Mouse (Mus musculus) heart, embryonic 16.5 days (tissue): ENCODE results near the gene Naa40. TPM values are rescaled to one million over a fixed set of nuclear protein-coding genes. Genes with fewer than 3 reads are reported as not detected.

Experiments
- ATAC-seq: fragments of 200-750 bp; cut with Nextera tagmentation; replicated peaks from 2 replicates; pipeline ENCODE4 v1.8.0; 2017; ENCODE audit warnings: moderate number of reproducible peaks; ENCODE audit not compliant: insufficient read depth, low FRiP score; ENCODE audit errors: extremely low read depth
- H3K27ac ChIP-seq: fragments of 300-500 bp; sonication (generic); 2 replicates; pipeline ENCODE4 v1.5.1; 2014; ENCODE audit warnings: mild to moderate bottlenecking, low read length, control low read depth, moderate library complexity
- H3K27me3 ChIP-seq: fragments of 300-500 bp; sonication (generic); 2 replicates; pipeline ENCODE4 v1.6.1; 2014; ENCODE audit warnings: low read length, mixed read lengths; ENCODE audit not compliant: control insufficient read depth, insufficient read depth
- H3K36me3 ChIP-seq: fragments of 300-500 bp; sonication (generic); 2 replicates; pipeline ENCODE4 v1.6.1; 2014; ENCODE audit not compliant: control insufficient read depth, insufficient read depth
- H3K4me1 ChIP-seq: fragments of 300-500 bp; sonication (generic); 2 replicates; pipeline ENCODE4 v1.6.1; 2014; ENCODE audit warnings: low read length, mixed read lengths; ENCODE audit not compliant: control insufficient read depth, insufficient read depth
- H3K4me2 ChIP-seq: fragments of 300-500 bp; sonication (generic); 2 replicates; pipeline ENCODE4 v1.6.1; 2014; ENCODE audit warnings: low read depth, mild to moderate bottlenecking, control low read depth, low read length
- H3K4me3 ChIP-seq: fragments of 300-500 bp; sonication (generic); 2 replicates; pipeline ENCODE4 v1.5.1; 2014; ENCODE audit warnings: mild to moderate bottlenecking, control low read depth, low read length
- H3K9ac ChIP-seq: fragments of 300-500 bp; sonication (generic); 2 replicates; pipeline ENCODE4 v1.6.1; 2014; ENCODE audit warnings: low read length, control low read depth
- H3K9me3 ChIP-seq: fragments of 300-500 bp; sonication (generic); replicated peaks from 2 replicates; pipeline ENCODE4 v1.6.1; 2016; ENCODE audit warnings: low read length; ENCODE audit not compliant: control insufficient read depth
- WGBS: fragments of 180-500 bp; shearing (Covaris S2); extraction: QIAGEN DNeasy Blood & Tissue Kit; methylation state at CpG from one replicate; pipeline ENCODE4 v1.1.7; 2014; 5-methylcytosine and 5-hydroxymethylcytosine counted together
- polyA plus RNA-seq: library from polyadenylated mRNA; unstranded; fragments of >200 nt; fragmentation: Nextera tagmentation; extraction: Ambion mirVana; gene quantifications from 2 replicates; pipeline ENCODE4 v1.2.1, GENCODE M21; 2015

Naa40 gene
- polyA plus RNA-seq, 1 experiment from 2014 or later: 59.3 TPM

GRCm38 (mm10) chr19:7225096-7225690 lies 15.8 kb downstream of the Naa40 start:
- 86% methylated on average over 9 of the region's 9 CpGs for WGBS

GRCm38 (mm10) chr19:7224253-7224652 lies 16.7 kb downstream of the Naa40 start:
- 81% methylated on average over 3 of the region's 3 CpGs for WGBS
- ATAC-seq: no peak
- Histone ChIP-seq H3K9me3 (no peaks in the 10 kb centered on the region), H3K4me2 (no peak overlapping the region), H3K4me1 (no peaks in the 10 kb centered on the region), H3K27ac (no peak overlapping the region), H3K9ac (no peak overlapping the region), H3K4me3 (no peak overlapping the region), H3K36me3 (peaks cover 31% of the 10 kb centered on the region), H3K27me3 (no peaks in the 10 kb centered on the region)

More at GRCm38 (mm10) chr19:7225096-7225690, 15.8 kb downstream of the Naa40 start:
- Histone ChIP-seq H3K27ac (no peak overlapping the region), H3K4me1 (no peaks in the 10 kb centered on the region), H3K27me3 (no peaks in the 10 kb centered on the region), H3K4me2 (no peak overlapping the region), H3K9ac (no peak overlapping the region), H3K9me3 (no peaks in the 10 kb centered on the region), H3K36me3 (peaks cover 40% of the 10 kb centered on the region), H3K4me3 (no peak overlapping the region)
- no peak for ATAC-seq

GRCm38 (mm10) chr19:7223488-7223887 lies 17.5 kb downstream of the Naa40 start:
- Histone ChIP-seq H3K27me3 (no peaks in the 10 kb centered on the region), H3K4me1 (no peaks in the 10 kb centered on the region), H3K27ac (no peak overlapping the region), H3K9me3 (no peaks in the 10 kb centered on the region), H3K9ac (no peak overlapping the region), H3K4me2 (no peak overlapping the region), H3K36me3 (peaks cover 25% of the 10 kb centered on the region), H3K4me3 (no peak overlapping the region)
- no peak for ATAC-seq

GRCm38 (mm10) chr19:7222196-7222595 lies 18.8 kb downstream of the Naa40 start:
- WGBS: 83% methylated on average over 6 of the region's 6 CpGs

GRCm38 (mm10) chr19:7218753-7219152 lies 22.2 kb downstream of the Naa40 start:
- Histone ChIP-seq H3K27me3 (no peaks in the 10 kb centered on the region), H3K27ac (no peak overlapping the region), H3K4me2 (no peak overlapping the region), H3K4me3 (no peak overlapping the region), H3K9ac (no peak overlapping the region), H3K36me3 (peaks cover 12% of the 10 kb centered on the region), H3K4me1 (peaks cover 30% of the 10 kb centered on the region), H3K9me3 (no peaks in the 10 kb centered on the region)
- ATAC-seq: no peak
- WGBS: 95% methylated on average over 5 of the region's 5 CpGs

More at GRCm38 (mm10) chr19:7222196-7222595, 18.8 kb downstream of the Naa40 start:
- H3K9me3 ChIP-seq: no peaks in the 10 kb centered on the region
- H3K27me3 ChIP-seq: no peaks in the 10 kb centered on the region
- no peak overlapping the region for H3K9ac ChIP-seq
- H3K4me3 ChIP-seq: no peak overlapping the region
- H3K36me3 ChIP-seq: peaks cover 13% of the 10 kb centered on the region
- H3K4me2 ChIP-seq: no peak overlapping the region
- ATAC-seq: no peak
- no peak overlapping the region for H3K27ac ChIP-seq
- peaks cover 3% of the 10 kb centered on the region; the same call in 1 of the 2 replicates for H3K4me1 ChIP-seq

- Histone ChIP-seq H3K36me3 (peaks cover 16% of the 10 kb centered on the region), H3K27ac (0 out of 2 replicates have a peak overlapping the region, but pooled peaks have one; percentile 19), H3K9ac (peak overlapping the region; percentile 44; the same call in 1 of the 2 replicates), H3K4me3 (peak overlapping the region; percentile 82), H3K4me2 (peak overlapping the region; percentile 69), H3K9me3 (no peaks in the 10 kb centered on the region), H3K27me3 (no peaks in the 10 kb centered on the region), H3K4me1 (peaks cover 30% of the 10 kb centered on the region)
- no peak for ATAC-seq
- WGBS: 12% methylated on average over 6 of the region's 6 CpGs
These were observed 23.1 kb downstream of the Naa40 start for GRCm38 (mm10) chr19:7217926-7218267.

GRCm38 (mm10) chr19:7217162-7217925 lies 23.6 kb downstream of the Naa40 start, which contains the start of gene Cox8a:
Gene Cox8a, minus strand, starts transcription at chr19:7217616.
- Histone ChIP-seq H3K9me3 (no peaks in the 10 kb centered on the region), H3K9ac (peak within 1 kb of the TSS; percentile 94), H3K4me1 (peaks cover 30% of the 10 kb centered on the region), H3K4me3 (peak within 1 kb of the TSS; percentile 82), H3K36me3 (peaks cover 16% of the 10 kb centered on the region), H3K27me3 (no peaks in the 10 kb centered on the region), H3K4me2 (peak within 1 kb of the TSS; percentile 77), H3K27ac (peak within 1 kb of the TSS; percentile 94)
- peak; percentile 97 for ATAC-seq
- under 1% methylated on average over 50 of the region's 50 CpGs for WGBS

- Histone ChIP-seq H3K27ac (no peak overlapping the region), H3K4me2 (peak overlapping the region; percentile 77), H3K9me3 (no peaks in the 10 kb centered on the region), H3K4me1 (peaks cover 30% of the 10 kb centered on the region), H3K4me3 (peak overlapping the region; percentile 15), H3K27me3 (no peaks in the 10 kb centered on the region), H3K9ac (no peak overlapping the region), H3K36me3 (peaks cover 21% of the 10 kb centered on the region)
- WGBS: 59% methylated on average over 5 of the region's 5 CpGs
- ATAC-seq: no peak
These were observed 26.5 kb downstream of the Naa40 start for GRCm38 (mm10) chr19:7214484-7214883.

GRCm38 (mm10) chr19:7213010-7213409 lies 28.0 kb downstream of the Naa40 start:
- Histone ChIP-seq H3K4me2 (no peak overlapping the region), H3K9ac (no peak overlapping the region), H3K4me3 (no peak overlapping the region), H3K36me3 (peaks cover 21% of the 10 kb centered on the region), H3K27ac (no peak overlapping the region), H3K4me1 (peaks cover 30% of the 10 kb centered on the region), H3K27me3 (no peaks in the 10 kb centered on the region), H3K9me3 (no peaks in the 10 kb centered on the region)
- WGBS: 86% methylated on average over 3 of the region's 3 CpGs
- no peak for ATAC-seq
